Mouse (Mus musculus) lung, embryonic 16.5 days (tissue): Measurements from ENCODE around the gene S100z. TPM values are rescaled to one million over a fixed set of nuclear protein-coding genes. Genes with fewer than 3 reads are reported as not detected.

Source experiments
- ATAC-seq: fragments of 200-750 bp; cut with Nextera tagmentation; 2 replicates; pipeline ENCODE4 v1.8.0; 2017; ENCODE audit warnings: low read depth, mild to moderate bottlenecking, moderate library complexity
- H3K27ac ChIP-seq: fragments of 300-500 bp; sonication (generic); 2 replicates; pipeline ENCODE4 v1.5.1; 2014; ENCODE audit warnings: mild to moderate bottlenecking, control low read depth, low read length
- H3K27me3 ChIP-seq: fragments of 300-500 bp; sonication (generic); 2 replicates; pipeline ENCODE4 v1.6.1; 2014; ENCODE audit warnings: low read depth, low read length, mixed read lengths; ENCODE audit not compliant: control insufficient read depth, insufficient read depth
- H3K36me3 ChIP-seq: fragments of 300-500 bp; sonication (generic); 2 replicates; pipeline ENCODE4 v1.6.1; 2014; ENCODE audit warnings: low read length; ENCODE audit not compliant: control insufficient read depth, insufficient read depth
- H3K4me1 ChIP-seq: fragments of 300-500 bp; sonication (generic); replicated peaks from 2 replicates; pipeline ENCODE4 v1.6.1; 2014; ENCODE audit warnings: low read length, mixed read lengths; ENCODE audit not compliant: control insufficient read depth, insufficient read depth
- H3K4me2 ChIP-seq: fragments of 300-500 bp; sonication (generic); 2 replicates; pipeline ENCODE4 v1.6.1; 2014; ENCODE audit warnings: low read depth, low read length, control low read depth
- H3K4me3 ChIP-seq: fragments of 300-500 bp; sonication (generic); 2 replicates; pipeline ENCODE4 v1.5.1; 2014; ENCODE audit warnings: mild to moderate bottlenecking, low read length, control low read depth
- H3K9ac ChIP-seq: fragments of 300-500 bp; sonication (generic); 2 replicates; pipeline ENCODE4 v1.6.1; 2014; ENCODE audit warnings: low read length, control low read depth
- H3K9me3 ChIP-seq: fragments of 300-500 bp; sonication (generic); 2 replicates; pipeline ENCODE4 v1.6.1; 2016; ENCODE audit warnings: low read length; ENCODE audit not compliant: control insufficient read depth
- WGBS: fragments of 180-500 bp; shearing (Covaris S2); extraction: QIAGEN DNeasy Blood & Tissue Kit; methylation state at CpG from one replicate; pipeline ENCODE4 v1.1.7; 2014; 5-methylcytosine and 5-hydroxymethylcytosine counted together
- polyA plus RNA-seq: library from polyadenylated mRNA; unstranded; fragments of >200 nt; fragmentation: Nextera tagmentation; extraction: Ambion mirVana; gene quantifications from 2 replicates; pipeline ENCODE4 v1.2.1, GENCODE M21; 2015

The S100z gene
- polyA plus RNA-seq, 1 experiment from 2014 or later, result not detected

DNA sequence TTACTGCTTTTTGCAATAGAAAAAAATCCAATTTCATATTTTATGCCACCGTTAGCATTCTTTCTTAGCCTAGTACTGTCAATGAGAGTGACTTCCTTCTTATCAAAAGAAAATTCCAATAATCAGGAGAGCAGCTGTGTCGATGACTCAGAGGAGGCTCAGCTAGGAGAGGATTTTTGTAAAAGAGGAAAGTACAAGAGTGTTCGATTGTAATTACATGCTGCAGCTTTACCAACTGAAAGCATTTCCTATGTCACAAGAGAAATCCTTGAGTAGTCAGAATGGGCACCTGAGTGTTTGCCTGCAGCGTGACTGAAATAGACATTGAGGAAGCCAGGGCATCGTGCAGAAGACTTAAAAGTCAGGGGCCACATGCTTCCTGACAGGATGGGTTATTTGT lies 39.0 kb downstream of the S100z start:
- H3K36me3 ChIP-seq, result no peaks in the 10 kb centered on the region
- H3K4me1 ChIP-seq, result peaks cover 5% of the 10 kb centered on the region; the same call in 1 of the 2 replicates
- no peak for ATAC-seq
- H3K4me3 ChIP-seq, result no peak overlapping the region
- no peaks in the 10 kb centered on the region for H3K9me3 ChIP-seq
- WGBS, result 58% methylated on average over 5 of the region's 5 CpGs
- peaks cover 15% of the 10 kb centered on the region for H3K27me3 ChIP-seq
- H3K9ac ChIP-seq, result no peak overlapping the region
- H3K27ac ChIP-seq, result no peak overlapping the region
- no peak overlapping the region for H3K4me2 ChIP-seq

GRCm38 (mm10) chr13:95431760-95432159 lies 46.8 kb downstream of the S100z start:
- ATAC-seq, result no peak
- no peak overlapping the region for H3K4me3 ChIP-seq
- H3K9me3 ChIP-seq, result no peaks in the 10 kb centered on the region
- no peak overlapping the region for H3K27ac ChIP-seq
- no peaks in the 10 kb centered on the region for H3K27me3 ChIP-seq
- H3K4me2 ChIP-seq, result no peak overlapping the region
- no peaks in the 10 kb centered on the region for H3K4me1 ChIP-seq
- 60% methylated on average over 10 of the region's 10 CpGs for WGBS
- H3K9ac ChIP-seq, result no peak overlapping the region
- no peaks in the 10 kb centered on the region for H3K36me3 ChIP-seq

DNA sequence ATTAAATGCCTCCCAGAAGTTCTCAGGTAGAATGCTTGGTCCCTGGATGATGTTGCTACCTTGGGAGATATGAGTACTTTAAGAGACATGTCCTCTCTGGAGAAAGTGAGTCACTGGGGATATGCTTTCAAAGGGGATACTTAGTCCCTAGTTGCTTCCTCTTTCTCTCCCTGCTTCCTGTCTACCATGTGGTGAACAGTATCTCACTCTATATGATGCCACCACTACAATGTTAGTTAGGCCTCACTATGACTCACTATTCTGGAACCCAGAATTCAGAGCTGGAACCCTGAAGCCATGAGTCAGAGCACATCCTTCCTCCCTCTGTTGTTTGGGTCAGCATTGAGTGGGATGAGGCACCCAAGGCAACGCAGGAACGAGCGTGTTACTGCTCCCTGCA lies 51.0 kb downstream of the S100z start:
- H3K27ac ChIP-seq, result no peak overlapping the region
- no peak overlapping the region for H3K4me2 ChIP-seq
- ATAC-seq, result no peak
- H3K4me3 ChIP-seq, result no peak overlapping the region
- WGBS, result 75% methylated on average over 3 of the region's 3 CpGs
- H3K4me1 ChIP-seq, result no peaks in the 10 kb centered on the region
- H3K36me3 ChIP-seq, result no peaks in the 10 kb centered on the region
- no peaks in the 10 kb centered on the region for H3K27me3 ChIP-seq
- H3K9me3 ChIP-seq, result no peaks in the 10 kb centered on the region
- no peak overlapping the region for H3K9ac ChIP-seq

Other genes with a start within 250 kb of the S100z start
- gene Pde8b, start 228.4 kb downstream of the S100z start, polyA plus RNA-seq, result 8.0 and 9.4 TPM in 2 replicates
- gene Zbed3, start 155.1 kb downstream of the S100z start, polyA plus RNA-seq, result 51.8 and 59.9 TPM in 2 replicates
- gene Aggf1, start 103.4 kb downstream of the S100z start, polyA plus RNA-seq, result 27.0 and 28.5 TPM in 2 replicates
- 0.18 TPM in 1 of 2 replicates, not detected in the other for gene Crhbp, start 33.8 kb downstream of the S100z start, polyA plus RNA-seq
- 5.5 and 5.8 TPM in 2 replicates for gene F2rl1, start 46.5 kb upstream of the S100z start, polyA plus RNA-seq
- 123 and 124 TPM in 2 replicates for gene F2r, start 139.8 kb upstream of the S100z start, polyA plus RNA-seq
- gene F2rl2, start 218.1 kb upstream of the S100z start, polyA plus RNA-seq, result 0.54 and 0.64 TPM in 2 replicates